Mouse (Mus musculus) MEL (cell line): ENCODE results near the gene Ifi213. TPM values are rescaled to one million over a fixed set of nuclear protein-coding genes. Genes with fewer than 3 reads are reported as not detected.
"Not testable (repeated sequence)": the region's sequence is repeated elsewhere in the genome, so short reads cannot be mapped to it uniquely, and the experiment has no call there.

ENCODE experiments used
- DNase-seq: peaks from one replicate; pipeline ENCODE4 v3.0.0; 2011; ENCODE audit warnings: low read depth, low spot score
- H3K27ac ChIP-seq: 2 replicates; pipeline ENCODE4 v1.5.1; 2012; ENCODE audit warnings: low read depth, mild to moderate bottlenecking, control low read depth, low read length, moderate library complexity; ENCODE audit not compliant: control insufficient read depth
- H3K27me3 ChIP-seq, 2 experiments: fragments of 150-350 bp in 1 of 2; sonication (generic) in 1 of 2; 2 replicates each; pipeline ENCODE4 v1.6.1; 2012; ENCODE audit warnings: low read length in 2 of 2, mild to moderate bottlenecking in 2 of 2, improper control_type of control experiment in 1 of 2, moderate library complexity in 1 of 2; ENCODE audit not compliant: insufficient read depth in 2 of 2, control insufficient read depth in 1 of 2
- H3K36me3 ChIP-seq, 2 experiments: 2 replicates each; pipeline ENCODE4 v1.6.1; 2012 to 2014; ENCODE audit warnings: low read length in 2 of 2, improper control_type of control experiment in 1 of 2, inconsistent platforms in 1 of 2, mild to moderate bottlenecking in 1 of 2; ENCODE audit not compliant: insufficient read depth in 2 of 2, control insufficient read depth in 1 of 2
- H3K4me1 ChIP-seq, 2 experiments: fragments of 150-350 bp in 1 of 2; sonication (generic) in 1 of 2; 2 replicates each; pipeline ENCODE4 v1.6.1; 2012; ENCODE audit warnings: low read length in 2 of 2, improper control_type of control experiment in 1 of 2, mild to moderate bottlenecking in 1 of 2; ENCODE audit not compliant: insufficient read depth in 2 of 2, control insufficient read depth in 1 of 2
- H3K4me3 ChIP-seq, 2 experiments: fragments of 150-350 bp in 1 of 2; sonication (generic) in 1 of 2; 2 replicates each; pipeline ENCODE4 v1.5.1; 2012; ENCODE audit warnings: low read depth in 2 of 2, low read length in 2 of 2, mild to moderate bottlenecking in 2 of 2, moderate library complexity in 2 of 2, control low read depth in 1 of 2, improper control_type of control experiment in 1 of 2; ENCODE audit not compliant: control insufficient read depth in 1 of 2, insufficient read depth in 1 of 2
- H3K79me2 ChIP-seq: 2 replicates; pipeline ENCODE4 v1.6.1; 2012; ENCODE audit warnings: mild to moderate bottlenecking, low read length, moderate library complexity; ENCODE audit not compliant: control insufficient read depth, poor library complexity, insufficient read depth
- H3K9ac ChIP-seq: 2 replicates; pipeline ENCODE4 v1.6.1; 2012; ENCODE audit warnings: low read depth, mild to moderate bottlenecking, control low read depth, low read length, moderate library complexity; ENCODE audit not compliant: control insufficient read depth, poor library complexity, severe bottlenecking
- H3K9me3 ChIP-seq: fragments of 150-350 bp; sonication (generic); replicated peaks from 2 replicates; pipeline ENCODE4 v1.6.1; 2012; ENCODE audit warnings: mild to moderate bottlenecking, low read length, improper control_type of control experiment, moderate library complexity; ENCODE audit not compliant: insufficient read depth
- BHLHE40 ChIP-seq: IDR thresholded peaks from 2 replicates; pipeline ENCODE4 v1.6.1; 2012; ENCODE audit warnings: low read depth, mild to moderate bottlenecking, inconsistent platforms, low read length, improper control_type of control experiment, borderline replicate concordance
- CHD1 ChIP-seq: IDR thresholded peaks from 2 replicates; pipeline ENCODE4 v1.6.1; 2012; ENCODE audit warnings: low read depth, mild to moderate bottlenecking, inconsistent platforms, low read length, improper control_type of control experiment
- ETS1 ChIP-seq: IDR thresholded peaks from 2 replicates; pipeline ENCODE4 v1.6.1; 2012; ENCODE audit warnings: low read depth, mild to moderate bottlenecking, inconsistent platforms, low read length, improper control_type of control experiment, moderate library complexity
- GABPA ChIP-seq: IDR thresholded peaks from 2 replicates; pipeline ENCODE4 v1.6.1; 2012; ENCODE audit warnings: low read depth, mild to moderate bottlenecking, inconsistent platforms, low read length, improper control_type of control experiment, moderate library complexity
- GATA1 ChIP-seq: IDR thresholded peaks from 2 replicates; pipeline ENCODE4 v1.6.1; 2011; ENCODE audit warnings: low read depth, low read length, improper control_type of control experiment
- HCFC1 ChIP-seq: IDR thresholded peaks from 2 replicates; pipeline ENCODE4 v1.6.1; 2012; ENCODE audit warnings: low read depth, mild to moderate bottlenecking, inconsistent platforms, low read length, improper control_type of control experiment, moderate library complexity
- KAT2A ChIP-seq: conservative IDR thresholded peaks from 2 replicates; pipeline ENCODE4 v1.6.1; 2012; ENCODE audit warnings: low read depth, low read length, improper control_type of control experiment, inconsistent platforms
- MYB ChIP-seq: IDR thresholded peaks from 2 replicates; pipeline ENCODE4 v1.6.1; 2011; ENCODE audit warnings: mild to moderate bottlenecking, low read depth, low read length, improper control_type of control experiment
- NELFE ChIP-seq: IDR thresholded peaks from 2 replicates; pipeline ENCODE4 v1.6.1; 2011; ENCODE audit warnings: low read depth, low read length, improper control_type of control experiment
- POLR2A ChIP-seq, 2 experiments: IDR thresholded peaks; 2 replicates each; pipeline ENCODE4 v1.6.1; 2011 to 2012; ENCODE audit warnings: low read length in 2 of 2, mild to moderate bottlenecking in 2 of 2, control low read depth in 1 of 2, improper control_type of control experiment in 1 of 2, low read depth in 1 of 2, moderate library complexity in 1 of 2; ENCODE audit not compliant: control insufficient read depth in 1 of 2, insufficient read depth in 1 of 2, poor library complexity in 1 of 2
- POLR2AphosphoS5 ChIP-seq: IDR thresholded peaks from 2 replicates; pipeline ENCODE4 v1.6.1; 2012; ENCODE audit warnings: low read depth, borderline replicate concordance, mild to moderate bottlenecking, inconsistent platforms, low read length, moderate library complexity, mixed read lengths
- RAD21 ChIP-seq: IDR thresholded peaks from 2 replicates; pipeline ENCODE4 v1.6.1; 2011; ENCODE audit warnings: mild to moderate bottlenecking, low read depth, low read length, improper control_type of control experiment
- TAL1 ChIP-seq: IDR thresholded peaks from 2 replicates; pipeline ENCODE4 v1.6.1; 2012; ENCODE audit warnings: mild to moderate bottlenecking, inconsistent platforms, low read length, moderate library complexity, mixed read lengths
- TCF12 ChIP-seq: IDR thresholded peaks from 2 replicates; pipeline ENCODE4 v1.6.1; 2014; ENCODE audit warnings: low read depth, mild to moderate bottlenecking, inconsistent platforms, low read length, improper control_type of control experiment, moderate library complexity
- UBTF ChIP-seq: IDR thresholded peaks from 2 replicates; pipeline ENCODE4 v1.6.1; 2012; ENCODE audit warnings: low read depth, mild to moderate bottlenecking, inconsistent platforms, low read length, improper control_type of control experiment, moderate library complexity, borderline replicate concordance; ENCODE audit not compliant: insufficient read depth
- USF1 ChIP-seq: IDR thresholded peaks from 2 replicates; pipeline ENCODE4 v1.6.1; 2014; ENCODE audit warnings: low read depth, mild to moderate bottlenecking, inconsistent platforms, low read length, improper control_type of control experiment, moderate library complexity
- USF2 ChIP-seq, 2 experiments: IDR thresholded peaks; 2 replicates each; pipeline ENCODE4 v1.6.1; 2011 to 2012; ENCODE audit warnings: improper control_type of control experiment in 2 of 2, low read length in 2 of 2, borderline replicate concordance in 1 of 2, inconsistent platforms in 1 of 2, low read depth in 1 of 2, mild to moderate bottlenecking in 1 of 2; ENCODE audit not compliant: insufficient read depth in 1 of 2
- ZKSCAN1 ChIP-seq: IDR thresholded peaks from 2 replicates; pipeline ENCODE4 v1.6.1; 2012; ENCODE audit warnings: low read depth, mild to moderate bottlenecking, inconsistent platforms, low read length, improper control_type of control experiment, moderate library complexity
- ZNF384 ChIP-seq: IDR thresholded peaks from 2 replicates; pipeline ENCODE4 v1.6.1; 2012; ENCODE audit warnings: low read depth, mild to moderate bottlenecking, inconsistent platforms, low read length, improper control_type of control experiment
- polyA plus RNA-seq, 2 experiments: library from polyadenylated mRNA; stranded (reverse) in 1 of 2; unstranded in 1 of 2; fragments of >175 nt in 1 of 2; fragments of >200 nt in 1 of 2; gene quantifications; 2 replicates each; pipeline versions ENCODE4 v1.2.1 to v1.2.4; 2012; ENCODE audit warnings: low replicate concordance in 2 of 2, low read depth in 1 of 2; ENCODE audit not compliant: insufficient read length in 2 of 2, insufficient read depth in 1 of 2, missing spikeins in 1 of 2
- total RNA-seq: library from RNA; depleted of rRNA; stranded (reverse); fragments of 300-350 nt; gene quantifications from 2 replicates; pipeline ENCODE4 v1.2.3, GENCODE M21; 2012

Gene Ifi213
- total and polyA plus RNA-seq, 3 experiments, result not detected

GRCm38 (mm10) chr1:173633969-173634645, 35.0 kb upstream of the Ifi213 start:
- H3K4me3 ChIP-seq, result no peak overlapping the region
- H3K9ac ChIP-seq, result no peak overlapping the region
- no peak for DNase-seq
- H3K27me3 ChIP-seq, result no peaks in the 10 kb centered on the region
- no peaks in the 10 kb centered on the region for H3K4me1 ChIP-seq
- no peaks in the 10 kb centered on the region for H3K9me3 ChIP-seq
- no peak overlapping the region for H3K27ac ChIP-seq
- TF ChIP-seq ZKSCAN1, result no peak
- no peak for TF ChIP-seq NELFE
- TF ChIP-seq GABPA, result no peak
- TF ChIP-seq TAL1, result no peak
- TF ChIP-seq RAD21, result no peak
- TF ChIP-seq ZNF384, result no peak
- no peak for TF ChIP-seq MYB
- TF ChIP-seq CHD1, result no peak
- no peak for TF ChIP-seq POLR2AphosphoS5
- no peak for TF ChIP-seq USF2 (IDR thresholded peaks at IDR 0.05; ENCODE audit: borderline replicate concordance in 1 of 2, insufficient read depth in 1 of 2, low read depth in 1 of 2, low read length in 2 of 2)
- TF ChIP-seq GATA1, result no peak
- no peak for TF ChIP-seq ETS1
- TF ChIP-seq USF1, result no peak
- TF ChIP-seq POLR2A (IDR thresholded peaks at IDR 0.05; ENCODE audit: control insufficient read depth in 1 of 2, insufficient read depth in 1 of 2, low read depth in 1 of 2, low read length in 2 of 2, poor library complexity in 1 of 2), result no peak
- H3K36me3 ChIP-seq, result no peaks in the 10 kb centered on the region
- H3K79me2 ChIP-seq, result no peaks in the 10 kb centered on the region

DNA sequence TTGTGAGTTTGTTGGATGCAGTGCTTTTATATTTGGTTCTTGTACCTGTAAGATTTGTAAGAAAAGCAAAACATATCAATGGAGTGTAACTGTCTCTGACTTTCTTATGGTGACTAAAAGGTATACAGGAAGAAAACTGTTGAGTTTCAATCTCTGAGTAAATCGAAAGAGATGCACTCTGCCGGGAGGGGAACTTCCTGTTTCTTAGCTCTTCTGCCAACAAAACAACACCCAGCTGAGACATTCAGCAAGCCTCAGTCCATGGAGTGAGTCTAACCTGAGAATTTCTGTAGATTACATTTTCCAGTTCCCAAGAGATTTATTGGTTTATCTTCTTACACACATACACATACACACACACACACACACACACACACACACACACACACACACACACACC, 31.5 kb upstream of the Ifi213 start, which contains the start of gene Ifi209:
Gene Ifi209 (plus strand): TSS at position 296 of the 400 bp plus-strand sequence.
- H3K4me3 ChIP-seq, H3K36me3 ChIP-seq, H3K4me1 ChIP-seq, H3K79me2 ChIP-seq, H3K27ac ChIP-seq, H3K27me3 ChIP-seq, H3K9ac ChIP-seq, H3K9me3 ChIP-seq: not testable (repeated sequence)
- peak; percentile 5 for DNase-seq

DNA sequence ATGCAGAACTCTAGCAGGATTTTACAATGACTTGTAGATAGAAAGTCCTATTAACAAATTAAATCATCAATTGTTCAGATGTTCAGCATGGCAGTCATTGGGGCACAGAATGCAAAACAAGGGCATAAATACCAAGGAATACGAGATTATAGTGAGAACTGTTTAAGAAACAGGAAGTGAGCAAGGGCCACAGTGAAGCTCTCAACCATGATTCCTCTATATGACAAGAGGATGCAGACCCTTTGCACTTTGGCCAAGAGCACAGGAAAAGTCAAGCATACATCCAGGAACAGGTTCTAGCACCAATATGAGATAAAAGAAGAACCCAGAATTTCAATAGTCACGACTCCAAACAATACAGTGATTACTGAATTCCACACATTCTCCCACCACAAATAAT, 27.6 kb upstream of the Ifi213 start:
- no peaks in the 10 kb centered on the region for H3K4me1 ChIP-seq
- TF ChIP-seq TCF12 (no peak), NELFE (no peak), POLR2A (IDR thresholded peaks at IDR 0.05; ENCODE audit: control insufficient read depth in 1 of 2, insufficient read depth in 1 of 2, low read depth in 1 of 2, low read length in 2 of 2, poor library complexity in 1 of 2) (no peak), UBTF (no peak), HCFC1 (no peak), KAT2A (no peak), BHLHE40 (no peak), USF1 (no peak), MYB (no peak), RAD21 (no peak)
- no peaks in the 10 kb centered on the region for H3K79me2 ChIP-seq
- H3K27me3 ChIP-seq, result no peaks in the 10 kb centered on the region
- H3K36me3 ChIP-seq, result no peaks in the 10 kb centered on the region
- H3K4me3 ChIP-seq, result no peak overlapping the region
- no peaks in the 10 kb centered on the region for H3K9me3 ChIP-seq
- no peak overlapping the region for H3K27ac ChIP-seq
- no peak for DNase-seq
- H3K9ac ChIP-seq, result no peak overlapping the region
